Mouse (Mus musculus): ENCODE measurements around the gene Atg16l2. TPM values are rescaled to one million over a fixed set of nuclear protein-coding genes. Genes with fewer than 3 reads are reported as not detected.

Atg16l2 gene
- total RNA-seq, 2 experiments from 2014 or later: 52.1 to 52.4 TPM

- no peak for DNase-seq (ENCODE audit: extremely low spot score in 1 of 2, low spot score in 2 of 2)
- intact Hi-C loops (cut with DNase I): loop anchor here (5.0 kb wide), 1 partner anchor 43 kb away; no protein-coding TSS in a partner anchor
Observed at GRCm38 (mm10) chr7:101324142-101324962, 22.3 kb upstream of the Atg16l2 start.

GRCm38 (mm10) chr7:101323141-101323594 is 21.1 kb upstream of the Atg16l2 start:
- intact Hi-C loops (cut with DNase I): loop anchor here (5.0 kb wide), 1 partner anchor 44 kb away; no protein-coding TSS in a partner anchor

GRCm38 (mm10) chr7:101321218-101321827 is 19.3 kb upstream of the Atg16l2 start:
- intact Hi-C loops (cut with DNase I): loop anchor here (5.0 kb wide), 1 partner anchor 46 kb away; no protein-coding TSS in a partner anchor
- DNase-seq (ENCODE audit: extremely low spot score in 1 of 2, low spot score in 2 of 2): peak in 1 of 2 experiments; percentile 49

More at GRCm38 (mm10) chr7:101323141-101323594, 21.1 kb upstream of the Atg16l2 start:
- DNase-seq (ENCODE audit: extremely low spot score in 1 of 2, low spot score in 2 of 2): no peak

GRCm38 (mm10) chr7:101320399-101321217 is 18.6 kb upstream of the Atg16l2 start:
- peak in 1 of 2 experiments; percentile 50 for DNase-seq (ENCODE audit: extremely low spot score in 1 of 2, low spot score in 2 of 2)
- intact Hi-C loops (cut with DNase I): loop anchor here (5.0 kb wide), 1 partner anchor 47 kb away; no protein-coding TSS in a partner anchor

- no peak for DNase-seq (ENCODE audit: extremely low spot score in 1 of 2, low spot score in 2 of 2)
- intact Hi-C loops (cut with DNase I): loop anchor here (5.0 kb wide), 1 partner anchor 48 kb away; no protein-coding TSS in a partner anchor
Observed at GRCm38 (mm10) chr7:101319796-101320195, 17.7 kb upstream of the Atg16l2 start.

GRCm38 (mm10) chr7:101318848-101319247 is 16.8 kb upstream of the Atg16l2 start:
- no peak for DNase-seq (ENCODE audit: extremely low spot score in 1 of 2, low spot score in 2 of 2)
- intact Hi-C loops (cut with DNase I): no loop called here

GRCm38 (mm10) chr7:101317014-101317413 is 15.0 kb upstream of the Atg16l2 start, which contains the start of gene Stard10:
Gene Stard10 (plus strand): TSS chr7:101317086.
- intact Hi-C loops (cut with DNase I): no loop called here

GRCm38 (mm10) chr7:101316591-101317001 is 14.5 kb upstream of the Atg16l2 start:
- intact Hi-C loops (cut with DNase I): no loop called here
- DNase-seq (ENCODE audit: extremely low spot score in 1 of 2, low spot score in 2 of 2): no peak

More at GRCm38 (mm10) chr7:101317014-101317413, 15.0 kb upstream of the Atg16l2 start, which contains the start of gene Stard10:
- no peak for DNase-seq (ENCODE audit: extremely low spot score in 1 of 2, low spot score in 2 of 2)

- intact Hi-C loops (cut with DNase I): no loop called here
Observed at GRCm38 (mm10) chr7:101315699-101316098, 13.6 kb upstream of the Atg16l2 start.

GRCm38 (mm10) chr7:101314396-101314795 is 12.3 kb upstream of the Atg16l2 start:
- DNase-seq (ENCODE audit: extremely low spot score in 1 of 2, low spot score in 2 of 2): no peak
- intact Hi-C loops (cut with DNase I): no loop called here

More at GRCm38 (mm10) chr7:101315699-101316098, 13.6 kb upstream of the Atg16l2 start:
- no peak for DNase-seq (ENCODE audit: extremely low spot score in 1 of 2, low spot score in 2 of 2)

GRCm38 (mm10) chr7:101313033-101313432 is 11.0 kb upstream of the Atg16l2 start:
- intact Hi-C loops (cut with DNase I): no loop called here

GRCm38 (mm10) chr7:101311061-101311460 is 9.0 kb upstream of the Atg16l2 start:
- DNase-seq (ENCODE audit: extremely low spot score in 1 of 2, low spot score in 2 of 2): no peak
- intact Hi-C loops (cut with DNase I): loop anchor here (2.0 kb wide), 1 partner anchor 64 kb away; no protein-coding TSS in a partner anchor

More at GRCm38 (mm10) chr7:101313033-101313432, 11.0 kb upstream of the Atg16l2 start:
- no peak for DNase-seq (ENCODE audit: extremely low spot score in 1 of 2, low spot score in 2 of 2)

- intact Hi-C loops (cut with DNase I): loop anchor here (2.0 kb wide), 1 partner anchor 64 kb away; no protein-coding TSS in a partner anchor
- peak; percentile 97 for DNase-seq (ENCODE audit: extremely low spot score in 1 of 2, low spot score in 2 of 2)
Observed at GRCm38 (mm10) chr7:101310327-101311028, 8.4 kb upstream of the Atg16l2 start.

GRCm38 (mm10) chr7:101309985-101310326 is 7.9 kb upstream of the Atg16l2 start:
- intact Hi-C loops (cut with DNase I): loop anchor here (2.0 kb wide), 1 partner anchor 65 kb away; no protein-coding TSS in a partner anchor

GRCm38 (mm10) chr7:101306841-101307240 is 4.8 kb upstream of the Atg16l2 start:
- intact Hi-C loops (cut with DNase I): no loop called here
- DNase-seq (ENCODE audit: extremely low spot score in 1 of 2, low spot score in 2 of 2): no peak

More at GRCm38 (mm10) chr7:101309985-101310326, 7.9 kb upstream of the Atg16l2 start:
- DNase-seq (ENCODE audit: extremely low spot score in 1 of 2, low spot score in 2 of 2): no peak

GRCm38 (mm10) chr7:101302691-101303090 is 640 bp upstream of the Atg16l2 start:
- DNase-seq (ENCODE audit: extremely low spot score in 1 of 2, low spot score in 2 of 2): no peak
- intact Hi-C loops (cut with DNase I): no loop called here

GRCm38 (mm10) chr7:101301361-101301880 is 630 bp downstream of the Atg16l2 start:
- no peak for DNase-seq (ENCODE audit: extremely low spot score in 1 of 2, low spot score in 2 of 2)
- intact Hi-C loops (cut with DNase I): no loop called here

Measured in left cerebral cortex, postnatal 10 days (tissue).